Mouse (Mus musculus): ENCODE measurements around the gene Usp35. TPM values are rescaled to one million over a fixed set of nuclear protein-coding genes. Genes with fewer than 3 reads are reported as not detected.

Usp35 gene
- polyA plus RNA-seq (2014; fragmentation: Nextera tagmentation; extraction: Ambion mirVana), result 2.8 and 3.3 TPM in 2 replicates

GRCm38 (mm10) chr7:97331726-97332666, at the start of gene Usp35, which contains the start of gene Kctd21:
Gene Usp35, minus strand, starts transcription at chr7:97332020.
Gene Kctd21, plus strand, starts transcription at chr7:97332327.
- H3K27ac ChIP-seq (ENCODE audit: low read depth, low read length), result 0 out of 2 replicates have a peak within 1 kb of the TSS, but pooled peaks have one; percentile 14
- no peaks in the 10 kb centered on the region for H3K9me3 ChIP-seq (ENCODE audit: control insufficient read depth, low read length)
- no peaks in the 10 kb centered on the region for H3K27me3 ChIP-seq (ENCODE audit: control insufficient read depth, insufficient read depth, low read length)
- peak within 1 kb of the TSS; percentile 80 for H3K4me3 ChIP-seq (ENCODE audit: low read depth, low read length)
- H3K36me3 ChIP-seq (ENCODE audit: control insufficient read depth, insufficient read depth, low read length), result no peaks in the 10 kb centered on the region
- ATAC-seq (ENCODE audit: insufficient read depth, low FRiP score, low TSS enrichment), result peak; percentile 98
- peak; percentile 97 for DNase-seq (ENCODE audit: low spot score)
- peaks cover 5% of the 10 kb centered on the region; the same call in 1 of the 2 replicates for H3K4me1 ChIP-seq (ENCODE audit: control insufficient read depth, insufficient read depth, low read length)
- 1% methylated on average over 66 of the region's 68 CpGs for WGBS
- H3K4me2 ChIP-seq (ENCODE audit: low read depth), result peak within 1 kb of the TSS; percentile 78
- H3K9ac ChIP-seq (ENCODE audit: low read length), result peak within 1 kb of the TSS; percentile 71

- ATAC-seq (ENCODE audit: insufficient read depth, low FRiP score, low TSS enrichment) (no peak), DNase-seq (ENCODE audit: low spot score) (no peak)
- no peaks in the 10 kb centered on the region for H3K27me3 ChIP-seq (ENCODE audit: control insufficient read depth, insufficient read depth, low read length)
- H3K27ac ChIP-seq (ENCODE audit: low read depth, low read length), result no peak overlapping the region
- H3K36me3 ChIP-seq (ENCODE audit: control insufficient read depth, insufficient read depth, low read length), result peaks cover 9% of the 10 kb centered on the region
- WGBS, result 92% methylated on average over 5 of the region's 5 CpGs
- no peaks in the 10 kb centered on the region for H3K9me3 ChIP-seq (ENCODE audit: control insufficient read depth, low read length)
- no peak overlapping the region for H3K9ac ChIP-seq (ENCODE audit: low read length)
- no peak overlapping the region for H3K4me3 ChIP-seq (ENCODE audit: low read depth, low read length)
- H3K4me1 ChIP-seq (ENCODE audit: control insufficient read depth, insufficient read depth, low read length), result no peaks in the 10 kb centered on the region
- H3K4me2 ChIP-seq (ENCODE audit: low read depth), result no peak overlapping the region
These were observed 48.8 kb upstream of the Usp35 start for GRCm38 (mm10) chr7:97380500-97381123.

GRCm38 (mm10) chr7:97379304-97379703, 47.5 kb upstream of the Usp35 start:
- no peak overlapping the region for H3K9ac ChIP-seq (ENCODE audit: low read length)
- peaks cover 8% of the 10 kb centered on the region for H3K36me3 ChIP-seq (ENCODE audit: control insufficient read depth, insufficient read depth, low read length)
- H3K4me2 ChIP-seq (ENCODE audit: low read depth), result no peak overlapping the region
- ATAC-seq (ENCODE audit: insufficient read depth, low FRiP score, low TSS enrichment) (no peak), DNase-seq (ENCODE audit: low spot score) (no peak)
- H3K27ac ChIP-seq (ENCODE audit: low read depth, low read length), result no peak overlapping the region
- no peaks in the 10 kb centered on the region for H3K27me3 ChIP-seq (ENCODE audit: control insufficient read depth, insufficient read depth, low read length)
- H3K4me3 ChIP-seq (ENCODE audit: low read depth, low read length), result no peak overlapping the region
- H3K4me1 ChIP-seq (ENCODE audit: control insufficient read depth, insufficient read depth, low read length), result no peaks in the 10 kb centered on the region
- WGBS, result 95% methylated on average over 5 of the region's 5 CpGs
- no peaks in the 10 kb centered on the region for H3K9me3 ChIP-seq (ENCODE audit: control insufficient read depth, low read length)

- ATAC-seq (ENCODE audit: insufficient read depth, low FRiP score, low TSS enrichment) (no peak), DNase-seq (ENCODE audit: low spot score) (no peak)
- no peaks in the 10 kb centered on the region for H3K9me3 ChIP-seq (ENCODE audit: control insufficient read depth, low read length)
These were observed 44.1 kb upstream of the Usp35 start for GRCm38 (mm10) chr7:97375906-97376305.

GRCm38 (mm10) chr7:97375101-97375500, 43.3 kb upstream of the Usp35 start:
- no peak overlapping the region for H3K27ac ChIP-seq (ENCODE audit: low read depth, low read length)
- H3K4me2 ChIP-seq (ENCODE audit: low read depth), result no peak overlapping the region
- peaks cover 10% of the 10 kb centered on the region for H3K4me1 ChIP-seq (ENCODE audit: control insufficient read depth, insufficient read depth, low read length)
- no peak overlapping the region for H3K4me3 ChIP-seq (ENCODE audit: low read depth, low read length)
- no peak overlapping the region for H3K9ac ChIP-seq (ENCODE audit: low read length)
- WGBS, result 93% methylated on average over 9 of the region's 9 CpGs
- H3K36me3 ChIP-seq (ENCODE audit: control insufficient read depth, insufficient read depth, low read length), result peaks cover 6% of the 10 kb centered on the region
- no peak for ATAC-seq (ENCODE audit: insufficient read depth, low FRiP score, low TSS enrichment)
- H3K9me3 ChIP-seq (ENCODE audit: control insufficient read depth, low read length), result no peaks in the 10 kb centered on the region
- DNase-seq (ENCODE audit: low spot score), result no peak
- no peaks in the 10 kb centered on the region for H3K27me3 ChIP-seq (ENCODE audit: control insufficient read depth, insufficient read depth, low read length)

More at GRCm38 (mm10) chr7:97375906-97376305, 44.1 kb upstream of the Usp35 start:
- 76% methylated on average over 2 of the region's 2 CpGs for WGBS
- no peak overlapping the region for H3K27ac ChIP-seq (ENCODE audit: low read depth, low read length)
- peaks cover 6% of the 10 kb centered on the region for H3K36me3 ChIP-seq (ENCODE audit: control insufficient read depth, insufficient read depth, low read length)
- H3K4me2 ChIP-seq (ENCODE audit: low read depth), result no peak overlapping the region
- H3K27me3 ChIP-seq (ENCODE audit: control insufficient read depth, insufficient read depth, low read length), result no peaks in the 10 kb centered on the region
- peaks cover 7% of the 10 kb centered on the region for H3K4me1 ChIP-seq (ENCODE audit: control insufficient read depth, insufficient read depth, low read length)
- no peak overlapping the region for H3K9ac ChIP-seq (ENCODE audit: low read length)
- H3K4me3 ChIP-seq (ENCODE audit: low read depth, low read length), result no peak overlapping the region

- Histone ChIP-seq H3K4me2 (ENCODE audit: low read depth) (no peak overlapping the region), H3K4me1 (ENCODE audit: control insufficient read depth, insufficient read depth, low read length) (peaks cover 3% of the 10 kb centered on the region), H3K36me3 (ENCODE audit: control insufficient read depth, insufficient read depth, low read length) (no peaks in the 10 kb centered on the region), H3K4me3 (ENCODE audit: low read depth, low read length) (no peak overlapping the region), H3K9ac (ENCODE audit: low read length) (no peak overlapping the region), H3K27me3 (ENCODE audit: control insufficient read depth, insufficient read depth, low read length) (no peaks in the 10 kb centered on the region), H3K27ac (ENCODE audit: low read depth, low read length) (no peak overlapping the region), H3K9me3 (ENCODE audit: control insufficient read depth, low read length) (no peaks in the 10 kb centered on the region)
- peak; percentile 35; the same call in 1 of the 2 replicates for ATAC-seq (ENCODE audit: insufficient read depth, low FRiP score, low TSS enrichment)
- DNase-seq (ENCODE audit: low spot score), result no peak
- WGBS, result 79% methylated on average over 1 of the region's 1 CpGs
These were observed 34.1 kb upstream of the Usp35 start for GRCm38 (mm10) chr7:97365887-97366286.

- Histone ChIP-seq H3K27me3 (ENCODE audit: control insufficient read depth, insufficient read depth, low read length) (no peaks in the 10 kb centered on the region), H3K36me3 (ENCODE audit: control insufficient read depth, insufficient read depth, low read length) (no peaks in the 10 kb centered on the region), H3K9me3 (ENCODE audit: control insufficient read depth, low read length) (no peaks in the 10 kb centered on the region), H3K4me2 (ENCODE audit: low read depth) (no peak overlapping the region), H3K4me3 (ENCODE audit: low read depth, low read length) (no peak overlapping the region), H3K27ac (ENCODE audit: low read depth, low read length) (no peak overlapping the region), H3K9ac (ENCODE audit: low read length) (no peak overlapping the region), H3K4me1 (ENCODE audit: control insufficient read depth, insufficient read depth, low read length) (no peaks in the 10 kb centered on the region)
- no peak for ATAC-seq (ENCODE audit: insufficient read depth, low FRiP score, low TSS enrichment)
- WGBS, result 23% methylated on average over 4 of the region's 4 CpGs
- DNase-seq (ENCODE audit: low spot score), result peak; percentile 32
These were observed 29.6 kb upstream of the Usp35 start for GRCm38 (mm10) chr7:97361467-97361866.

GRCm38 (mm10) chr7:97360955-97361354, 29.1 kb upstream of the Usp35 start:
- no peaks in the 10 kb centered on the region for H3K27me3 ChIP-seq (ENCODE audit: control insufficient read depth, insufficient read depth, low read length)
- ATAC-seq (ENCODE audit: insufficient read depth, low FRiP score, low TSS enrichment) (no peak), DNase-seq (ENCODE audit: low spot score) (no peak)
- H3K4me3 ChIP-seq (ENCODE audit: low read depth, low read length), result no peak overlapping the region
- H3K36me3 ChIP-seq (ENCODE audit: control insufficient read depth, insufficient read depth, low read length), result no peaks in the 10 kb centered on the region
- no peak overlapping the region for H3K27ac ChIP-seq (ENCODE audit: low read depth, low read length)
- 58% methylated on average over 3 of the region's 3 CpGs for WGBS
- H3K9me3 ChIP-seq (ENCODE audit: control insufficient read depth, low read length), result no peaks in the 10 kb centered on the region
- no peak overlapping the region for H3K9ac ChIP-seq (ENCODE audit: low read length)
- H3K4me1 ChIP-seq (ENCODE audit: control insufficient read depth, insufficient read depth, low read length), result no peaks in the 10 kb centered on the region
- no peak overlapping the region for H3K4me2 ChIP-seq (ENCODE audit: low read depth)
